In genomic region chr4:41313722-41314121, GRCm38 (mm10) we compare ENCODE assay signal across 8 mouse cellular contexts. TPM values are rescaled to one million over a fixed set of nuclear protein-coding genes. Genes with fewer than 3 reads are reported as not detected.
A peak's percentile ranks its signal among the peaks of the same experiment; 100 is the strongest.
DNase-seq lines count a peak whose midpoint lies in the region; ATAC-seq and TF ChIP-seq lines count a peak whose summit lies in the region.

No protein-coding gene starts in this region.

- H3K4me1 ChIP-seq in kidney, embryonic 16.5 days (ENCODE audit: insufficient read depth, low read length): peaks cover 20% of the 10 kb centered on the region

- H3K9me3 ChIP-seq in kidney, embryonic 16.5 days (ENCODE audit: low read length): no peaks in the 10 kb centered on the region

- WGBS in kidney, embryonic 16.5 days: 9% methylated on average over 14 of the region's 14 CpGs

- no peaks in the 10 kb centered on the region for H3K27me3 ChIP-seq in kidney, embryonic 16.5 days (ENCODE audit: insufficient read depth, low read length)
- no peaks in the 10 kb centered on the region for H3K27me3 ChIP-seq in myocyte (ENCODE audit: control insufficient read depth, insufficient read depth, insufficient read length)

- H3K36me3 ChIP-seq in kidney, embryonic 16.5 days (ENCODE audit: insufficient read depth, low read length): peaks cover 32% of the 10 kb centered on the region
- H3K36me3 ChIP-seq in myocyte (ENCODE audit: control insufficient read depth, insufficient read depth): peaks cover 26% of the 10 kb centered on the region

- DNase-seq in gastrocnemius, postnatal 25 days: peak; percentile 9
- DNase-seq in gastrocnemius, postnatal 36 days: no peak
- peak; percentile 20 for DNase-seq in thymus, postnatal 4 days
- no peak for DNase-seq in thymus, adult 18-20 months
- no peak for DNase-seq in left cerebral cortex, postnatal 25 days (ENCODE audit: low spot score in 2 of 2)

- H3ac ChIP-seq in myocyte (ENCODE audit: control insufficient read depth, insufficient read length): peak overlapping the region; percentile 61

- peak overlapping the region; percentile 90 for H3K4me2 ChIP-seq in kidney, embryonic 16.5 days (replicated peaks; ENCODE audit: low read depth, low read length)
- peak overlapping the region; percentile 86 for H3K4me2 ChIP-seq in myocyte (ENCODE audit: low read depth)

- peak overlapping the region; percentile 87 for H3K4me3 ChIP-seq in kidney, embryonic 16.5 days (ENCODE audit: low read length)
- H3K4me3 ChIP-seq in myocyte: peak overlapping the region; percentile 93

- peak overlapping the region; percentile 99 for H3K27ac ChIP-seq in kidney, embryonic 16.5 days (ENCODE audit: low read length)

- no peak for ATAC-seq in kidney, embryonic 16.5 days (ENCODE audit: low FRiP score, low TSS enrichment)
- ATAC-seq in frontal cortex, adult (ENCODE audit: low TSS enrichment): no peak

- H3K79me2 ChIP-seq in myocyte (ENCODE audit: control insufficient read depth, insufficient read depth): peaks cover 48% of the 10 kb centered on the region

- H3K9ac ChIP-seq in kidney, embryonic 16.5 days (replicated peaks; ENCODE audit: low read length): peak overlapping the region; percentile 93

- no peak for TF ChIP-seq POLR2A in myocyte (IDR thresholded peaks at IDR 0.05; ENCODE audit: insufficient read length, low read depth)

- intact Hi-C loops in gastrocnemius, postnatal 36 days (cut with DNase I): loop anchor here (5.0 kb wide), 1 partner anchor 44 kb away; no protein-coding TSS in a partner anchor
- intact Hi-C loops in left cerebral cortex, postnatal 25 days (cut with DNase I): loop anchor here (5.0 kb wide), 2 partner anchors 34 to 79 kb away; partner anchors contain the start of gene Ubap1

TF ChIP-seq in myocyte, 11 proteins besides CTCF, POLR2A, EP300 and RAD21:
- TF ChIP-seq E2F4 (IDR thresholded peaks at IDR 0.05; ENCODE audit: insufficient read depth) (no peak), POLR2AphosphoS2 (IDR thresholded peaks at IDR 0.05; ENCODE audit: insufficient read length, low read depth) (no peak), CEBPB (IDR thresholded peaks at IDR 0.05; ENCODE audit: insufficient read depth, poor library complexity, severe bottlenecking) (no peak), MYOG (IDR thresholded peaks at IDR 0.05; ENCODE audit: control insufficient read depth in 1 of 3, insufficient read depth in 1 of 3, insufficient read length in 2 of 3, low read depth in 2 of 3) (no peak), SRF (IDR thresholded peaks at IDR 0.05; ENCODE audit: control insufficient read depth, insufficient read length, low read depth) (no peak), USF1 (IDR thresholded peaks at IDR 0.05; ENCODE audit: low read depth) (no peak), MYOD1 (IDR thresholded peaks at IDR 0.05; ENCODE audit: control insufficient read depth in 1 of 3, insufficient read length in 2 of 3, low read depth in 2 of 3) (no peak), TCF12 (IDR thresholded peaks at IDR 0.05; ENCODE audit: insufficient read depth, poor library complexity, severe bottlenecking) (no peak), REST (IDR thresholded peaks at IDR 0.05; ENCODE audit: insufficient read depth, insufficient read length) (no peak)

RNA-seq across cellular contexts. Expression of gene Dcaf12, which starts 1.0 kb away (rescaled TPM):
- total RNA-seq in gastrocnemius, postnatal 25 days (2021): 10 to 100 TPM; 25.9 to 26.6 TPM
- total RNA-seq in gastrocnemius, postnatal 36 days (2021): 10 to 100 TPM; 23.9 to 27.4 TPM
- polyA plus RNA-seq in kidney, embryonic 16.5 days (2015; fragmentation: Nextera tagmentation; extraction: Ambion mirVana): 75.8 and 76.6 TPM in 2 replicates
- 27.1 TPM for polyA plus RNA-seq in myocyte (2012; fragmentation: generic; extraction: Trizol)
- total RNA-seq in left cerebral cortex, postnatal 25 days (2021): 10 to 100 TPM; 46.1 to 48.0 TPM

RNA-seq across cellular contexts. Expression of gene Ubap1, which starts 35.1 kb away (rescaled TPM):
- 10 to 100 TPM; 30.2 to 33.2 TPM for total RNA-seq in gastrocnemius, postnatal 25 days (2021)
- 10 to 100 TPM; 33.9 to 35.5 TPM for total RNA-seq in gastrocnemius, postnatal 36 days (2021)
- polyA plus RNA-seq in kidney, embryonic 16.5 days (2015; fragmentation: Nextera tagmentation; extraction: Ambion mirVana): 59.9 and 62.7 TPM in 2 replicates
- polyA plus RNA-seq in myocyte (2012; fragmentation: generic; extraction: Trizol): 29.2 TPM
- total RNA-seq in left cerebral cortex, postnatal 25 days (2021): 10 to 100 TPM; 47.5 to 48.4 TPM

RNA-seq across cellular contexts. Expression of gene Ubap2, which starts 38.8 kb away (rescaled TPM):
- 10 to 100 TPM; 70.4 to 92.0 TPM for total RNA-seq in gastrocnemius, postnatal 25 days (2021)
- total RNA-seq in gastrocnemius, postnatal 36 days (2021): 10 to 100 TPM; 86.8 to 88.5 TPM
- polyA plus RNA-seq in kidney, embryonic 16.5 days (2015; fragmentation: Nextera tagmentation; extraction: Ambion mirVana): 64.5 and 76.4 TPM in 2 replicates
- polyA plus RNA-seq in myocyte (2012; fragmentation: generic; extraction: Trizol): 71.5 TPM
- total RNA-seq in left cerebral cortex, postnatal 25 days (2021): 10 to 100 TPM; 36.6 to 46.2 TPM

Comparison
In these comparisons a context has a peak if more than half of its experiments do, and no peak if none do; other contexts are left out.
1. DNase-seq: peak in gastrocnemius, postnatal 25 days (single experiment) and thymus, postnatal 4 days (single experiment); none in gastrocnemius, postnatal 36 days (0 of 2), thymus, adult 18-20 months (0 of 2) and left cerebral cortex, postnatal 25 days (0 of 2).